Mouse (Mus musculus): Measurements from ENCODE around the gene Cuedc2. TPM values are rescaled to one million over a fixed set of nuclear protein-coding genes. Genes with fewer than 3 reads are reported as not detected.
A peak's percentile ranks its signal among the peaks of the same experiment; 100 is the strongest.

The Cuedc2 gene
- polyA plus RNA-seq, 1 experiment from 2014 or later = 67.3 TPM

- ATAC-seq (ENCODE audit: low read depth) = no peak
Observed at GRCm38 (mm10) chr19:46306268-46306610, 32.3 kb downstream of the Cuedc2 start.

GRCm38 (mm10) chr19:46305432-46306267 is 32.9 kb downstream of the Cuedc2 start:
- Histone ChIP-seq H3K27ac (ENCODE audit: low read length) (peak overlapping the region; percentile 83), H3K27me3 (ENCODE audit: control insufficient read depth, insufficient read depth, low read depth, low read length) (no peaks in the 10 kb centered on the region; the same call in 1 of the 2 replicates), H3K4me3 (ENCODE audit: low read depth, low read length) (peak overlapping the region; percentile 83), H3K36me3 (ENCODE audit: control insufficient read depth, insufficient read depth) (peaks cover 2% of the 10 kb centered on the region), H3K4me2 (ENCODE audit: low read depth, low read length) (peak overlapping the region; percentile 99), H3K9ac (ENCODE audit: low read depth, low read length) (peak overlapping the region; percentile 79), H3K4me1 (ENCODE audit: control insufficient read depth, low read depth, low read length) (peaks cover 31% of the 10 kb centered on the region), H3K9me3 (replicated peaks; ENCODE audit: control insufficient read depth, low read length) (no peaks in the 10 kb centered on the region)
- ATAC-seq (ENCODE audit: low read depth) = peak; percentile 75
- under 1% methylated on average over 43 of the region's 43 CpGs for WGBS (ENCODE audit: insufficient replicate concordance)

More at GRCm38 (mm10) chr19:46306268-46306610, 32.3 kb downstream of the Cuedc2 start:
- Histone ChIP-seq H3K27me3 (ENCODE audit: control insufficient read depth, insufficient read depth, low read depth, low read length) (no peaks in the 10 kb centered on the region; the same call in 1 of the 2 replicates), H3K36me3 (ENCODE audit: control insufficient read depth, insufficient read depth) (peaks cover 4% of the 10 kb centered on the region), H3K9me3 (replicated peaks; ENCODE audit: control insufficient read depth, low read length) (no peaks in the 10 kb centered on the region), H3K4me1 (ENCODE audit: control insufficient read depth, low read depth, low read length) (peaks cover 31% of the 10 kb centered on the region), H3K4me3 (ENCODE audit: low read depth, low read length) (peak overlapping the region; percentile 83), H3K9ac (ENCODE audit: low read depth, low read length) (peak overlapping the region; percentile 79), H3K4me2 (ENCODE audit: low read depth, low read length) (peak overlapping the region; percentile 99), H3K27ac (ENCODE audit: low read length) (peak overlapping the region; percentile 72)
- WGBS (ENCODE audit: insufficient replicate concordance) = 61% methylated on average over 5 of the region's 5 CpGs

GRCm38 (mm10) chr19:46304908-46305333 is 33.6 kb downstream of the Cuedc2 start:
- Histone ChIP-seq H3K4me1 (ENCODE audit: control insufficient read depth, low read depth, low read length) (peaks cover 31% of the 10 kb centered on the region), H3K4me3 (ENCODE audit: low read depth, low read length) (peak overlapping the region; percentile 83), H3K27ac (ENCODE audit: low read length) (peak overlapping the region; percentile 83), H3K4me2 (ENCODE audit: low read depth, low read length) (peak overlapping the region; percentile 99), H3K9me3 (replicated peaks; ENCODE audit: control insufficient read depth, low read length) (no peaks in the 10 kb centered on the region), H3K9ac (ENCODE audit: low read depth, low read length) (peak overlapping the region; percentile 79), H3K36me3 (ENCODE audit: control insufficient read depth, insufficient read depth) (no peaks in the 10 kb centered on the region; the same call in 1 of the 2 replicates), H3K27me3 (ENCODE audit: control insufficient read depth, insufficient read depth, low read depth, low read length) (no peaks in the 10 kb centered on the region; the same call in 1 of the 2 replicates)
- WGBS (ENCODE audit: insufficient replicate concordance) = under 1% methylated on average over 34 of the region's 34 CpGs
- ATAC-seq (ENCODE audit: low read depth) = peak; percentile 40

- no peaks in the 10 kb centered on the region; the same call in 1 of the 2 replicates for H3K36me3 ChIP-seq (ENCODE audit: control insufficient read depth, insufficient read depth)
- H3K9ac ChIP-seq (ENCODE audit: low read depth, low read length) = peak within 1 kb of the TSS; percentile 79
- peak within 1 kb of the TSS; percentile 83 for H3K4me3 ChIP-seq (ENCODE audit: low read depth, low read length)
- peaks cover 30% of the 10 kb centered on the region for H3K4me1 ChIP-seq (ENCODE audit: control insufficient read depth, low read depth, low read length)
- under 1% methylated on average over 39 of the region's 39 CpGs for WGBS (ENCODE audit: insufficient replicate concordance)
- H3K27ac ChIP-seq (ENCODE audit: low read length) = peak within 1 kb of the TSS; percentile 83
- H3K4me2 ChIP-seq (ENCODE audit: low read depth, low read length) = peak within 1 kb of the TSS; percentile 99
- no peaks in the 10 kb centered on the region for H3K9me3 ChIP-seq (replicated peaks; ENCODE audit: control insufficient read depth, low read length)
- no peaks in the 10 kb centered on the region; the same call in 1 of the 2 replicates for H3K27me3 ChIP-seq (ENCODE audit: control insufficient read depth, insufficient read depth, low read depth, low read length)
- ATAC-seq (ENCODE audit: low read depth) = peak; percentile 89
Observed at GRCm38 (mm10) chr19:46304216-46304841, 34.2 kb downstream of the Cuedc2 start, which contains the start of gene Nfkb2. Gene Nfkb2, plus strand, starts transcription at chr19:46304320.

- Histone ChIP-seq H3K9ac (ENCODE audit: low read depth, low read length) (no peak overlapping the region), H3K4me1 (ENCODE audit: control insufficient read depth, low read depth, low read length) (peaks cover 22% of the 10 kb centered on the region), H3K36me3 (ENCODE audit: control insufficient read depth, insufficient read depth) (no peaks in the 10 kb centered on the region; the same call in 1 of the 2 replicates), H3K27me3 (ENCODE audit: control insufficient read depth, insufficient read depth, low read depth, low read length) (no peaks in the 10 kb centered on the region; the same call in 1 of the 2 replicates), H3K4me3 (ENCODE audit: low read depth, low read length) (peak overlapping the region; percentile 83), H3K9me3 (replicated peaks; ENCODE audit: control insufficient read depth, low read length) (no peaks in the 10 kb centered on the region), H3K27ac (ENCODE audit: low read length) (no peak overlapping the region), H3K4me2 (ENCODE audit: low read depth, low read length) (peak overlapping the region; percentile 99)
- WGBS (ENCODE audit: insufficient replicate concordance) = 53% methylated on average over 18 of the region's 18 CpGs
- no peak for ATAC-seq (ENCODE audit: low read depth)
Observed at GRCm38 (mm10) chr19:46303251-46304215, 35.0 kb downstream of the Cuedc2 start.

- no peak overlapping the region for H3K9ac ChIP-seq (ENCODE audit: low read depth, low read length)
- H3K36me3 ChIP-seq (ENCODE audit: control insufficient read depth, insufficient read depth) = no peaks in the 10 kb centered on the region; the same call in 1 of the 2 replicates
- no peak overlapping the region for H3K4me3 ChIP-seq (ENCODE audit: low read depth, low read length)
- WGBS (ENCODE audit: insufficient replicate concordance) = 78% methylated on average over 4 of the region's 4 CpGs
- H3K27me3 ChIP-seq (ENCODE audit: control insufficient read depth, insufficient read depth, low read depth, low read length) = no peaks in the 10 kb centered on the region
- H3K27ac ChIP-seq (ENCODE audit: low read length) = no peak overlapping the region
- no peaks in the 10 kb centered on the region for H3K9me3 ChIP-seq (replicated peaks; ENCODE audit: control insufficient read depth, low read length)
- H3K4me1 ChIP-seq (ENCODE audit: control insufficient read depth, low read depth, low read length) = peaks cover 19% of the 10 kb centered on the region
- ATAC-seq (ENCODE audit: low read depth) = no peak
- no peak overlapping the region for H3K4me2 ChIP-seq (ENCODE audit: low read depth, low read length)
Observed at GRCm38 (mm10) chr19:46302551-46302950, 36.0 kb downstream of the Cuedc2 start.

GRCm38 (mm10) chr19:46300294-46301045 is 38.0 kb downstream of the Cuedc2 start:
- WGBS (ENCODE audit: insufficient replicate concordance) = 29% methylated on average over 8 of the region's 8 CpGs
- no peak overlapping the region for H3K27ac ChIP-seq (ENCODE audit: low read length)
- H3K4me3 ChIP-seq (ENCODE audit: low read depth, low read length) = no peak overlapping the region
- H3K9ac ChIP-seq (ENCODE audit: low read depth, low read length) = no peak overlapping the region
- H3K4me2 ChIP-seq (ENCODE audit: low read depth, low read length) = no peak overlapping the region
- no peaks in the 10 kb centered on the region for H3K9me3 ChIP-seq (replicated peaks; ENCODE audit: control insufficient read depth, low read length)
- peaks cover 12% of the 10 kb centered on the region for H3K4me1 ChIP-seq (ENCODE audit: control insufficient read depth, low read depth, low read length)
- no peak for ATAC-seq (ENCODE audit: low read depth)
- H3K27me3 ChIP-seq (ENCODE audit: control insufficient read depth, insufficient read depth, low read depth, low read length) = peaks cover 3% of the 10 kb centered on the region; the same call in 1 of the 2 replicates
- H3K36me3 ChIP-seq (ENCODE audit: control insufficient read depth, insufficient read depth) = no peaks in the 10 kb centered on the region

GRCm38 (mm10) chr19:46296938-46297337 is 41.6 kb downstream of the Cuedc2 start:
- no peaks in the 10 kb centered on the region for H3K9me3 ChIP-seq (replicated peaks; ENCODE audit: control insufficient read depth, low read length)

More at GRCm38 (mm10) chr19:46296938-46297337, 41.6 kb downstream of the Cuedc2 start:
- H3K36me3 ChIP-seq (ENCODE audit: control insufficient read depth, insufficient read depth) = no peaks in the 10 kb centered on the region
- peaks cover 8% of the 10 kb centered on the region for H3K27me3 ChIP-seq (ENCODE audit: control insufficient read depth, insufficient read depth, low read depth, low read length)
- H3K4me2 ChIP-seq (ENCODE audit: low read depth, low read length) = no peak overlapping the region
- 57% methylated on average over 4 of the region's 4 CpGs for WGBS (ENCODE audit: insufficient replicate concordance)
- ATAC-seq (ENCODE audit: low read depth) = no peak
- H3K4me1 ChIP-seq (ENCODE audit: control insufficient read depth, low read depth, low read length) = no peaks in the 10 kb centered on the region
- H3K4me3 ChIP-seq (ENCODE audit: low read depth, low read length) = no peak overlapping the region
- H3K27ac ChIP-seq (ENCODE audit: low read length) = no peak overlapping the region
- no peak overlapping the region for H3K9ac ChIP-seq (ENCODE audit: low read depth, low read length)
